Mouse (Mus musculus) heart, postnatal 25 days (tissue): ENCODE data around the gene Fbxl12. TPM values are rescaled to one million over a fixed set of nuclear protein-coding genes. Genes with fewer than 3 reads are reported as not detected.
"Not testable (repeated sequence)": the region's sequence is repeated elsewhere in the genome, so short reads cannot be mapped to it uniquely, and the experiment has no call there.

Source experiments
- DNase-seq: peaks from one replicate; pipeline ENCODE4 v3.0.0; 2022; ENCODE audit warnings: low spot score
- intact Hi-C: fragments of 180-260 bp; cut with DNase I; formaldehyde crosslinking; loops from one replicate; pipeline ENCODE4 v1.15.1; 2025
- total RNA-seq, 2 experiments: library from RNA; stranded (reverse); gene quantifications; 2 replicates each; pipeline ENCODE4 v1.2.3; 2021

Gene Fbxl12
- total RNA-seq, 2 experiments from 2014 or later = 10.5 to 11.5 TPM

DNA sequence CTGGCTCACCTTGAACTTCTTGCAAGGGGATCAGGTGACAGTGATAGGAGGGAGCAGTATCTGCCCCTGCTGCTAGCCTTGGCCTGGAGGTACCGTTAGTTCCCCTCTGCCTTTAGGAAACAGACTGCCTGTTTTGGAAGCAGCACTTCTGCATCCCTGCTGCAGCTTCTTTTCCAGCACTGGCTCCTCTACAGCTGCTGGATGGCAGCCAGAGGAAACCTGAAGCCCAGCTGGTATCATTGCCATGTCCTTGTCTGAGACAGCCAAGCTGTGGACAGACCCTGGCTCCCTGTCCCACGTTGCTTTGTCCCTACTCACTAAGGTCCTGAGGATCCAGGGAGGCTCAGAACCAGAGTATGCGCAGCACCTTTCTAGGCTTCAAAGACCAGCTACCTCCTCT, 13.0 kb upstream of the Fbxl12 start:
- intact Hi-C loops = no loop called here
- DNase-seq = no peak

- no peak for DNase-seq
- intact Hi-C loops = loop anchor here (5.0 kb wide), 1 partner anchor 187 kb away; no protein-coding TSS in a partner anchor
These were observed 9.3 kb upstream of the Fbxl12 start for GRCm38 (mm10) chr9:20653859-20654258.

DNA sequence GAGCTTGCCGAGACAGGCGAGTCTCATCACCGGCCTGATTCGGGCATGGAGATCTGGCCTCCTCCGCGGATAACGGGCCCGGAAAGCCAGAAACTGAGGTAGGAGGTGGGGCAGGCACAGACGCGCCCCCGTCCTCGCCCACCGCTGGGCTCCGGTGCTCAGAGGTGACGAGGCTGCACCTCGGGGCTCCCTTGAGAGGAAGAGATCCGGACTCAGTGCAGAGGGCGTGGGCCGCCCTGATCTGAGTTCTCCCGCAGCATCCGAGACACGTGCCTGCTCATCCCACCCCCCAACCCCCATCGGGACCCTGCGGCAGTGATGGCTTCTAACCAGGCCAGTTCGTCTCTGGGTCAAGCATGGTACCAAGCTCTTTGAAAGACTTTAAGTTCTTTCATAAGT, 7.7 kb upstream of the Fbxl12 start:
- no peak for DNase-seq
- intact Hi-C loops = loop anchor here (5.0 kb wide), 1 partner anchor 185 kb away; no protein-coding TSS in a partner anchor

DNA sequence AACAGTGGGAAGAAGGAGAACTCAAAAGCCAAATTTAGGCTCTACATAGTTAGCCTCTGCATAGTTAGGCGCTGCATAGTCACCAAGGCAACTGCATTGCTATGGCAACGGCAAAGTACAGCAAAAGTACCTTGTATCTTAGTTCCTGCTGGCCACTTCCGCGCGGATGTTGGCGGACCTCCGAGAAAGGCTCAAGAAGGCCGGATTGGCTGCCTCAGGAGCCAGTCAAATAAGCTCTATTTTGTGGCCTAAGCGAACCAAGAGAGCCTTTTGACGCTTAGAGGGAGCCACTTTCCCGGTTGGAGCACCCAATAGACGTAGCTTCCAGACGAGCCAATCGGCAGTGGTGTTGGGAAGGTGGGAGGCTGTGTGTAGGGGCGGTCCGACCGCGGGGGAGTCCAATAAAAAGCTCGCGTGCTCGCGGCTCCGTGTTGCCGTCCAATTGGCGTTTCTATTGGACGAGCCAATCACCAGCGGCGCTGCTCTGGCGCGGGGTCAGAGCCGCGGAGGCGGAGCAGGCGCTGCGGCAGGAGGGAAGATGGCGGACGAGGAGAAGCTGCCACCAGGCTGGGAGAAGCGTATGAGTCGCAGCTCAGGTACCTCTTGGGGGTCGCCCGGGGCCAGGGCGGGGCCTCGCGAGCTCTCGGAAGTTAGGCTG, 7.2 kb upstream of the Fbxl12 start, which contains the start of gene Pin1:
Gene Pin1 (plus strand): TSS at position 494 of the 658 bp plus-strand sequence.
- intact Hi-C loops = loop anchor here (5.0 kb wide), 1 partner anchor 184 kb away; no protein-coding TSS in a partner anchor
- DNase-seq = peak; percentile 99

DNA sequence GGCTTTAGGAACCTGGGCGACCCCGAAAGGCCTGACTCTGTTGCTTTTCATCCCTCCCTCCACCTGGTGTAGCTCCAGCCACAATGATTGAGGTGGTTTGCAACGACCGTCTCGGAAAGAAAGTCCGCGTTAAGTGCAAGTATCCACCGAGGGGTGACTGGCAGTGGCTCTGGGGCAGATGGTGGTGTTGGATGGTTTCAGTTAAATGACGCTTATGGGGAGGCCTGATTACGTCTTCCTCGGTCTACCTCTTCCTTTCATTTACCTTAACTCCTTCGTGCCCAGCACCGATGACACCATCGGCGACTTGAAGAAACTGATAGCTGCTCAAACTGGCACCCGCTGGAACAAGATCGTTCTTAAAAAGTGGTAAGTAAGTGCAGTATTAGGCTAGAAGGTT, 554 bp upstream of the Fbxl12 start:
- no peak for DNase-seq
- intact Hi-C loops = no loop called here

GRCm38 (mm10) chr9:20643781-20644180, 786 bp downstream of the Fbxl12 start:
- no peak for DNase-seq
- intact Hi-C loops = no loop called here

DNA sequence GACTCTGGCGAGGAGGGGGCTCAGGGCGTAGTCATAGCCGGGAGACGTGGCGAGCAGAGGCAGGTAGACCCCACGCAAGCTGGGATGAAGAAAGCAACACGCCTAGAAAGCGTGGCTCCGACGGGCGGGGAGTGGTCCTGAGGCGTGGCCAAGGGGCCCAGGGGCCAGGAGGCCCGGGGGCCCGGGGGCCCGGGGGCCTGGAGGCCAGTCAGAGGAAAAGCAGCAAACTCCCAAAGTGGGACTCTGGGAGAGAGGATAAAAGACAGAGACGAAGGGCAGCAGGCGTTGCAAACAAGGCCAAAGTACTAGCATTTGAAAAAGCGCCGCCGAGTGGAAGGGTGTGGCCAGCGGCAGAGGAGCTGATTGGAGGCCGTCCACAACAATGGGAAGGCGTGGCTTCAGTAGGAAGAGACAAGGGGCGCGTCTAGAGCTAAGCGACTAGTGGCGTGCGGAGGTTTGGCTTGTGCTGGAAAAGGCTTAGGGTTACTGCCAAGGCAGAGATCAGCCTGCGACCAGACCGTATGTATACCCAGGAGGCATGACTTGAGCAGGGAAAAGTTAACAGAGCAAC, 1.6 kb downstream of the Fbxl12 start:
- intact Hi-C loops = no loop called here
- DNase-seq = peak; percentile 77

DNA sequence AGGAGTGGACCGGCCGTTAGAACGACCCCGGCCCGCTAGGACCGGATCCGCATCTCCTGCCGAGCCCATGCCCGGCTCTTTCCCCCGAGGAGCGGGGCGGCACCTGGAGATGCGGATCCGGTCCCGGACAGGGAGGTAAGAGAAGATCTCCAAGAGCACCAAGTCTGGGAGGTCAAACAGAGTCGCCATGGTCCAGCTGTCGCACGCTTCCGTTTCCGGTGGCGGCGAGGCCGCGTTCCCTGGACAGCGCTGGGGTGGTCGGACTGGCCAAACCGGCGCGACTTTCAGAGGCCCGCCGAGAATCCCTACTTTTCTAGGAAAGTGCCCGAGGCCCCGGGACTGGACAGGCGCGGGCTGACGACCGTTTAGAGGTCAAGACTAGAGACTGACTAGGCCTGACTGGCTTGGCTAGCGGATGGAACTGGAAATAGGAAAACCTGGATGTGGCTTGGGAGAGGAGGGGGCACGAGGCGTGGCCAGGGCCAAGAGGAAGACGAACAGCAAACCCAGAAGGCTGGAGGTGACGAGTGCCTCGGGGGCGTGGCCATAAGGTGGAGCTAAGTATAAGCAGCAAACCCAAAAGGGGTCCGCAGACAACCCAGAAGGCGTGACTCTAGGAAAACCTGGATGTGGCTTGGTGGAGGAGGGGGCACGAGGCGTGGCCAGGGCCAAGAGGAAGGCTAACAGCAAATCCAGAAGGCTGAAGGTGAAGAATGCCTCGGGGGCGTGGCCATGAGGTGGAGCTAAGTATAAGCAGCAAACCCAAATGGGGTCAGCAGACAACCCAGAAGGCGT, 2.3 kb downstream of the Fbxl12 start, which contains the start of gene Ubl5:
Gene Ubl5 (plus strand): TSS at position 778 of the 795 bp plus-strand sequence.
- intact Hi-C loops = no loop called here
- peak; percentile 38 for DNase-seq

DNA sequence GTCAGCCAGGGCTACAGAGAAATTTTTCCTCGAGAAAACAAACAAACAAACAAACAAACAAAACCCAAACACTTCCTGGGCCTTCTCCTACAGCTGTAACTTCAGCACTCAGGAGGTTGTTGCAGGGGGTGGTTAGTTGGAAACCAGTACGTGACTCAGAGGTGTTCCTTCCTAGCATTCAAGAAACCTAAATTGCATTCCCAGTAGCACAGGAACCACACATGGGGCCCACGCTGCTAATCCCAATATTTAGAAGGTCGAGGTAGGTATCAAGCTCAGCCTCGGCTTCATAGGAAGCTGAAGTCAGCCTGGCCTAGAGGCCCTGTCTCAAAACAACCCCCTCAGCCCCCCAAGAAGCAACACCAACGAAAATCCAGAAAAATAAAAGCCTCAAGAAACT, 3.1 kb downstream of the Fbxl12 start:
- intact Hi-C loops = no loop called here
- no peak for DNase-seq

DNA sequence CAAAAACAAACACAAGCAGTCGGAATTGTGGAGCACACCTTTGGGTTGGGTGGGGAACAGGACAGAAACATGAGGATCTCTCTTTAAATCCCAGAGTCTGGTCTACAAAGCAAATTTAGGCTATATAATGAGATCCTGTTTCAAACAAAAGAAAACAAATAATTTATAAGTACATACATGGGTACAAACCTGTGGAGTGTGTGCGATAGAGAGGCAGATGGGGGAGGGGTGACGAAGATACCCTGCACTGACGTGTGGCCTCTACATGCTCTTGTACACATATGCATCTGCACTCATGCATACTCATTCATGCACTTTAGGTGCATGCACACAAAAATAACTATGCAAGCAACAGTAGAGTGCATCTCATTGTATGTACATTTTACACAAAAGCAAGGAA, 5.1 kb downstream of the Fbxl12 start:
- intact Hi-C loops = no loop called here
- no peak for DNase-seq

GRCm38 (mm10) chr9:20638552-20638951, 6.0 kb downstream of the Fbxl12 start:
- no peak for DNase-seq
- intact Hi-C loops = no loop called here

- DNase-seq = no peak
- intact Hi-C loops = no loop called here
These were observed 7.8 kb downstream of the Fbxl12 start for GRCm38 (mm10) chr9:20636790-20637189.

GRCm38 (mm10) chr9:20636256-20636655, 8.3 kb downstream of the Fbxl12 start:
- no peak for DNase-seq
- intact Hi-C loops = no loop called here

DNA sequence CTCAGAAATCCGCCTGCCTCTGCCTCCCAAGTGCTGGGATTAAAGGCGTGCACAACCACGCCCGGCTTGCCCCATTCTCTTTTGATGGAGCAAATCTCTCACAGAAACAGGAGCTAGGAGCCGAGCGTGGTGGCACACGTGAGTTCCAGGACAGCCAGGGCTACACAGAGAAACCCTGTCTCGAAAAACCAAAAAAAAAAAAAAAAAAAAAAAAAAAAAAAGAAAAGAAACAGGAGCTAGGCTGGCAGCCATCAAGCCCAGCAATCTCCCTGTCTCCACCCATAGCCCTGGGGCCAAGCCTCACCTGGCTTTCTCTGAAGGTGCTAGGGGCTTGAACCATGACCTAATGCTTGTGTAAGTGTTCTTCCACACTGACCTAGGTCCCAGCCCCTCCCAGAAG, 8.9 kb downstream of the Fbxl12 start:
- DNase-seq, intact Hi-C loops: not testable (repeated sequence)

- DNase-seq = no peak
- intact Hi-C loops = no loop called here
These were observed 13.2 kb downstream of the Fbxl12 start for GRCm38 (mm10) chr9:20631332-20631731.

GRCm38 (mm10) chr9:20616685-20617084, 27.9 kb downstream of the Fbxl12 start:
- intact Hi-C loops = no loop called here
- no peak for DNase-seq

- intact Hi-C loops = no loop called here
- DNase-seq = no peak
These were observed 32.6 kb downstream of the Fbxl12 start for GRCm38 (mm10) chr9:20611976-20612375.

DNA sequence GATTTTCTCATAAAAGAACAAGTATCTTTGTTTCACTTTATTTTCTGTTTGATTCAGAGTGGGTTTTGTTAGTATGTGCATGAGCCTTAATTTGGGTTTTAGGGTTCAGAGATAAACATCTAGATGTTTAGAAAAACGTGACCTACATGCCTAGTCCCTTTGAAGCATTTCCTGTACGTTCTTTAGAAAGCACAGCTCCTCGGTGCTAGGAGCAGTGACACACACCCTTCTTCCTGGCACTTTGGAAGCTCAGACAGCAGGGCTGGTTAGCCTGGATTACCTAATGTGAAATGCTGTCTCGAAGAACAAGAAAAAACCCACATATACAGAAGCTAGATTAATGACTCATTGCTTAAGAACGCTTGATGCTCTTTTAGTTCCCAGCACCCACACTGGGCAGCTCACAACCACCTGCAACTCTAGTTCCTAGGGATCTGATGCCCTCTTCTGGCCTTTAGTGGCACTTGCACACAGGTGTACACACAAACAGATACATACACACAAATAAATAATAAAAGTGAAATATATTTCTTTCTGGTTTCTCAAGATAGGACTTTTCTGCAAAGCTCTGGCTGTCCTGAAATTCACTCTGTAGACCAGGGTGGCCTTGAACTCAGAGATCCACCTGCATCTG, 34.6 kb downstream of the Fbxl12 start:
- no peak for DNase-seq
- intact Hi-C loops = loop anchor here (10.0 kb wide), 1 partner anchor 115 kb away; the partner anchor contains the start of gene Zfp426

DNA sequence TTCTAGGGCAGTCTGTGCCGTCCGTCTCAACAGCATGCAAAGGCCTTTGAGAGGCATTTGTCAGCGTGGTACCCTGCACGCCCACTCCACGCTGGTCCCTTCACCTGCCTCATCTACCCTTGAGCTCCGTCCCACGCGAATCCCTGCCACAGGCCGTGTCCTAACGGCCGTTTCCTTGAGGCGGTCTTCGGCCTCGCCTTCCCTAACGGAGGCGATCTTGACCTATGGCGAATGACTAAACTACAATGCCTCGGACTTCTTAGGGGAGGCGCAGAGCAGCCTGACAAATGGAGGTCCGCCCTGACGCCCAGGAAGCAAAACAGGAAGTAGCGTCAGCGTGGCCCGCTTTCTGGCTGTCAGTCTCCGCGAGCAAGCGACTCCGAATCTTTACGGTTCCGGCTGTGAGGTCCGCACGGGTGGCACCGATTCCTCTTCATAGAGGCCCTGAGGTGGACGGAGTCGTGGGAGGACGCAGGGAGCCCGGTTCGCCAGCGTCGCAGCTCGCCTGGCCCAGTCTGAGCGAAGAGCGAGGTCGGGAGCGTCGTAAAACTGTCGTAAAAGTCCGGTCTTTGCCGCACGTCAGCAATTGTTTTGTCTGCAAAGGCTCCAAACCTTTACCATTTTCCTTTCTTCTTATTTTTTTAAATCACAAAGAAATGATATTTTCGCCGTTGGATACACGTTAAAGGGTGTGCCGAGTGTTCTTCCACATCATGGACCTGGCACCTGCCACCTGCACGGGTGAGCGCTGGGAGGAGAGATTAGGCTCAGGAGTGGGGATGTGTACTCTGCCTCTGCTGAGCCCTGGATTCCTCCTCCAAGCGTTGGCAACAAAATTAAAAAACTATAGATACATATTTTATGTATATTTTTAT, 37.2 kb downstream of the Fbxl12 start:
- peak; percentile 76 for DNase-seq
- intact Hi-C loops = loop anchor here (1.0 to 10.0 kb wide), 2 partner anchors 26 to 113 kb away; partner anchors contain the start of genes Zfp426 and Zfp846
